Mouse (Mus musculus): ENCODE measurements at regions not wholly inside any gene's neighbourhood (a gene's known extent, or its start where the extent isn't known, plus 50 kb on each side); places are given as distances from the start of the nearest gene placed in this dataset. TPM values are rescaled to one million over a fixed set of nuclear protein-coding genes. Genes with fewer than 3 reads are reported as not detected.

- Histone ChIP-seq H3K36me3 (no peaks in the 10 kb centered on the region), H3K27ac (no peak overlapping the region), H3K27me3 (no peaks in the 10 kb centered on the region), H3K4me3 (no peak overlapping the region), H3K9me3 (replicated peaks) (no peaks in the 10 kb centered on the region), H3K4me1 (no peaks in the 10 kb centered on the region), H3K4me2 (replicated peaks) (no peak overlapping the region), H3K9ac (no peak overlapping the region)
- WGBS, result 66% methylated on average over 3 of the region's 3 CpGs
- ATAC-seq (ENCODE audit: low FRiP score), result no peak
These were observed 178.9 kb upstream of the Tecrl start for GRCm38 (mm10) chr5:83533901-83534300.

GRCm38 (mm10) chr5:83518661-83519060 lies 163.7 kb upstream of the Tecrl start:
- Histone ChIP-seq H3K27me3 (no peaks in the 10 kb centered on the region), H3K4me3 (no peak overlapping the region), H3K4me2 (replicated peaks) (no peak overlapping the region), H3K9ac (no peak overlapping the region), H3K4me1 (no peaks in the 10 kb centered on the region), H3K27ac (no peak overlapping the region), H3K9me3 (replicated peaks) (no peaks in the 10 kb centered on the region), H3K36me3 (no peaks in the 10 kb centered on the region)
- WGBS, result 81% methylated on average over 1 of the region's 1 CpGs
- no peak for ATAC-seq (ENCODE audit: low FRiP score)

DNA sequence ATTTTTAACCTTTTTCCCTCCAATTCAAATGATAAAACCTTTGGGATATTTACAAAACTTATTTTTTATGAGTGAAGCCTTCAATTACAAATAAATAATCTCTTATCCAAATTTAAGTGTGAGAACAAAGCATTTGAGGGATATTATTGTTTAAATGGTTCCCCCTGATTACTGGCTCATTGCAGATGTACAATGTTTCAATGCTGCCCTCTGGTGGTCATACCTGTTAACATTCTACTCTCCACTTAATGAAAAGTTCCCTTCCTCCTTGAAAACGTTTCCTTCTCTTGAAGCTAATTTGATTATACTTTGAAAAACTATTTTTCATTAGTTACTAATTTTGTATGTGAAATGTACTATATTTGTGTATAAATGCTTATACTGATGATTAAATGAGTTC lies 129.1 kb upstream of the Tecrl start:
- H3K9me3 ChIP-seq (replicated peaks), result no peaks in the 10 kb centered on the region
- no peaks in the 10 kb centered on the region for H3K4me1 ChIP-seq
- no peaks in the 10 kb centered on the region for H3K27me3 ChIP-seq
- no peak overlapping the region for H3K4me2 ChIP-seq (replicated peaks)
- 11% methylated on average over 1 of the region's 1 CpGs for WGBS
- no peak for ATAC-seq (ENCODE audit: low FRiP score)
- H3K4me3 ChIP-seq, result no peak overlapping the region
- H3K27ac ChIP-seq, result no peak overlapping the region
- no peaks in the 10 kb centered on the region for H3K36me3 ChIP-seq
- H3K9ac ChIP-seq, result no peak overlapping the region

DNA sequence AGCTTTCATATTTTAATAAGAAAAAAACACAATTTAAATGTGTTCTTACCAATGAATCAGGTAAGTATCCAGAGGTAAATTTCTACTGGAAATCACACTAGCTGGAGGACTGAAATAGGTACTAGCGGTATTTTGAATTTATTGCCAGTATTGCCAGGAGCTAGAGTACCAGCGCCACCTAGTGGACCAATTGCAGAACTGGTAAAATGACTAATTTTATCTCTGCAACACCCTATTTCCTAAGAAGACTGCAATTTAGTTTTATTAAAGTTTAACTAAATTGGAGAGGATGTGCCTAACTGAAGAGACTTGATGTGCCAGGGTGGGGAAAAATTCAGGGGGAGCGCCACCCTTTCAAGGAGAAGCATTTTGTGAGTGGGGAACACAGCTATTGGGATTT lies 85.3 kb upstream of the Tecrl start:
- H3K27me3 ChIP-seq, result no peaks in the 10 kb centered on the region
- H3K9ac ChIP-seq, result no peak overlapping the region
- 10% methylated on average over 3 of the region's 3 CpGs for WGBS
- H3K4me1 ChIP-seq, result no peaks in the 10 kb centered on the region
- H3K4me2 ChIP-seq (replicated peaks), result no peak overlapping the region
- no peak overlapping the region for H3K4me3 ChIP-seq
- no peaks in the 10 kb centered on the region for H3K9me3 ChIP-seq (replicated peaks)
- 0 out of 2 replicates have a peak, but pooled peaks have one; percentile 22 for ATAC-seq (ENCODE audit: low FRiP score)
- no peak overlapping the region for H3K27ac ChIP-seq
- no peaks in the 10 kb centered on the region for H3K36me3 ChIP-seq

GRCm38 (mm10) chr5:83436510-83436909 lies 81.5 kb upstream of the Tecrl start:
- H3K9me3 ChIP-seq (replicated peaks), result no peaks in the 10 kb centered on the region
- ATAC-seq (ENCODE audit: low FRiP score), result no peak
- no peaks in the 10 kb centered on the region for H3K4me1 ChIP-seq
- H3K9ac ChIP-seq, result no peak overlapping the region
- H3K27me3 ChIP-seq, result no peaks in the 10 kb centered on the region
- H3K36me3 ChIP-seq, result no peaks in the 10 kb centered on the region
- no peak overlapping the region for H3K4me2 ChIP-seq (replicated peaks)
- WGBS, result 69% methylated on average over 1 of the region's 1 CpGs
- H3K4me3 ChIP-seq, result no peak overlapping the region
- H3K27ac ChIP-seq, result no peak overlapping the region

DNA sequence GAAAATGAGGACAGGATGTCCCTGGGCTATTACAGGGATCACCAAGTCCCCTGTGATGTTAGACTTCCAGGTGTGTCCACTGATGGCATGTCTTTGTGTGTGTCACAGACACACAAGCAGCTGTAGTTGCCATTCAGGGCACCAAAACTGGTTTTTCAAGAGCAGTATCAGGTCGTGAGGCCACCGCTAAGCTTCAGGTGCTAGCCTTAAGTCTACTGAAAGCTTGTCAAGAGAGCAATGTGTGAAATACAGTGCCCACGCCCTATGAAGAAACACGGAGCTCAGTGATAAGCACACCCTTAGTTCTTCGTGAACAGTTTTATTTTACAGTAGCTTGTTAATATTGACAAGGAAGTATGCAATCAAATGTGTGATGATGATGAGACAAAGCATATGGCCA lies 66.7 kb upstream of the Tecrl start:
- H3K9ac ChIP-seq, result no peak overlapping the region
- ATAC-seq (ENCODE audit: low FRiP score), result no peak
- H3K27me3 ChIP-seq, result no peaks in the 10 kb centered on the region
- no peaks in the 10 kb centered on the region for H3K36me3 ChIP-seq
- H3K4me1 ChIP-seq, result no peaks in the 10 kb centered on the region
- H3K27ac ChIP-seq, result no peak overlapping the region
- 84% methylated on average over 5 of the region's 5 CpGs for WGBS
- H3K9me3 ChIP-seq (replicated peaks), result no peaks in the 10 kb centered on the region
- H3K4me2 ChIP-seq (replicated peaks), result no peak overlapping the region
- no peak overlapping the region for H3K4me3 ChIP-seq

DNA sequence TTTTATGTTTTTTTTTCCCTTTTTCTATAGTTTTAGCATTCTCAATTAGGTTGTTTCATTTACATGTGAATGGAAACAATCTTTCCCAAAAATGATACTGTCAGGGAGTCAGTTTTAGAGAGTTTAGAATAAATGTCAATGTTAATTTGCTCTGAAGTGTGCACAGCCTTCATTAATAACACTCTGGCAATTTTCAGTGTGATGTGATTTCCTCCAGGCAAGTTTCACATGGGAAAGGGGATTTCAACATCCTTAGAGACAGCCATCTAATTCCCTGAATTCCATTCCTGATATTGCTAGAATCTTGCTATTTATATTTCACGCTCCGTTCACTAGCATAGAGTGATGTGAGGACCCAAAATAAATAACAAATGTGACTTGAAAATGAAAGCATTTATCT lies 55.2 kb upstream of the Tecrl start:
- Histone ChIP-seq H3K4me2 (replicated peaks) (no peak overlapping the region), H3K9me3 (replicated peaks) (no peaks in the 10 kb centered on the region), H3K9ac (no peak overlapping the region), H3K27me3 (no peaks in the 10 kb centered on the region), H3K36me3 (no peaks in the 10 kb centered on the region), H3K4me1 (no peaks in the 10 kb centered on the region), H3K4me3 (no peak overlapping the region), H3K27ac (no peak overlapping the region)
- no peak for ATAC-seq (ENCODE audit: low FRiP score)
- WGBS, result 77% methylated on average over 2 of the region's 2 CpGs

GRCm38 (mm10) chr5:83405266-83405954 lies 50.4 kb upstream of the Tecrl start:
- no peak for ATAC-seq (ENCODE audit: low FRiP score)
- H3K9ac ChIP-seq, result no peak overlapping the region
- no peaks in the 10 kb centered on the region for H3K36me3 ChIP-seq
- no peak overlapping the region for H3K27ac ChIP-seq
- H3K9me3 ChIP-seq (replicated peaks), result no peaks in the 10 kb centered on the region
- no peaks in the 10 kb centered on the region for H3K27me3 ChIP-seq
- H3K4me3 ChIP-seq, result no peak overlapping the region
- no peaks in the 10 kb centered on the region for H3K4me1 ChIP-seq
- 70% methylated on average over 4 of the region's 4 CpGs for WGBS
- H3K4me2 ChIP-seq (replicated peaks), result no peak overlapping the region

Small RNA genes lying in the stretch of these regions (microRNA-seq; reads per million reads assigned to microRNA genes)
- not detected for gene Gm44303
